Mouse (Mus musculus) MEL (cell line): ENCODE data around the gene Il17ra.

ENCODE experiments used
- CTCF ChIP-seq, 3 experiments: IDR thresholded peaks in 2 of 3; conservative IDR thresholded peaks in 1 of 3; 2 replicates each; pipeline ENCODE4 v1.5.1; 2011 to 2012; ENCODE audit warnings: low read length in 3 of 3, low read depth in 2 of 3, mild to moderate bottlenecking in 2 of 3, improper control_type of control experiment in 1 of 3, inconsistent platforms in 1 of 3, mixed read lengths in 1 of 3, moderate library complexity in 1 of 3; ENCODE audit not compliant: control insufficient read depth in 1 of 3, insufficient read depth in 1 of 3, poor library complexity in 1 of 3, severe bottlenecking in 1 of 3
- EP300 ChIP-seq, 2 experiments: IDR thresholded peaks; 2 replicates each; pipeline ENCODE4 v1.6.1; 2011; ENCODE audit warnings: improper control_type of control experiment in 2 of 2, low read length in 2 of 2, low read depth in 1 of 2, mild to moderate bottlenecking in 1 of 2
- GABPA ChIP-seq: IDR thresholded peaks from 2 replicates; pipeline ENCODE4 v1.6.1; 2012; ENCODE audit warnings: low read depth, mild to moderate bottlenecking, inconsistent platforms, low read length, improper control_type of control experiment, moderate library complexity
- GATA1 ChIP-seq: IDR thresholded peaks from 2 replicates; pipeline ENCODE4 v1.6.1; 2011; ENCODE audit warnings: low read depth, low read length, improper control_type of control experiment
- HCFC1 ChIP-seq: IDR thresholded peaks from 2 replicates; pipeline ENCODE4 v1.6.1; 2012; ENCODE audit warnings: low read depth, mild to moderate bottlenecking, inconsistent platforms, low read length, improper control_type of control experiment, moderate library complexity
- MAZ ChIP-seq: IDR thresholded peaks from 2 replicates; pipeline ENCODE4 v1.6.1; 2012; ENCODE audit warnings: low read depth, mild to moderate bottlenecking, inconsistent platforms, low read length, improper control_type of control experiment
- MXI1 ChIP-seq: IDR thresholded peaks from 2 replicates; pipeline ENCODE4 v1.6.1; 2011; ENCODE audit warnings: mild to moderate bottlenecking, low read depth, low read length, improper control_type of control experiment
- POLR2A ChIP-seq, 2 experiments: IDR thresholded peaks; 2 replicates each; pipeline ENCODE4 v1.6.1; 2011 to 2012; ENCODE audit warnings: low read length in 2 of 2, mild to moderate bottlenecking in 2 of 2, control low read depth in 1 of 2, improper control_type of control experiment in 1 of 2, low read depth in 1 of 2, moderate library complexity in 1 of 2; ENCODE audit not compliant: control insufficient read depth in 1 of 2, insufficient read depth in 1 of 2, poor library complexity in 1 of 2
- TAL1 ChIP-seq: IDR thresholded peaks from 2 replicates; pipeline ENCODE4 v1.6.1; 2012; ENCODE audit warnings: mild to moderate bottlenecking, inconsistent platforms, low read length, moderate library complexity, mixed read lengths
- TCF12 ChIP-seq: IDR thresholded peaks from 2 replicates; pipeline ENCODE4 v1.6.1; 2014; ENCODE audit warnings: low read depth, mild to moderate bottlenecking, inconsistent platforms, low read length, improper control_type of control experiment, moderate library complexity
- ZC3H11A ChIP-seq: IDR thresholded peaks from 2 replicates; pipeline ENCODE4 v1.6.1; 2012; ENCODE audit warnings: low read depth, mild to moderate bottlenecking, inconsistent platforms, low read length, improper control_type of control experiment
- ZKSCAN1 ChIP-seq: IDR thresholded peaks from 2 replicates; pipeline ENCODE4 v1.6.1; 2012; ENCODE audit warnings: low read depth, mild to moderate bottlenecking, inconsistent platforms, low read length, improper control_type of control experiment, moderate library complexity

DNA sequence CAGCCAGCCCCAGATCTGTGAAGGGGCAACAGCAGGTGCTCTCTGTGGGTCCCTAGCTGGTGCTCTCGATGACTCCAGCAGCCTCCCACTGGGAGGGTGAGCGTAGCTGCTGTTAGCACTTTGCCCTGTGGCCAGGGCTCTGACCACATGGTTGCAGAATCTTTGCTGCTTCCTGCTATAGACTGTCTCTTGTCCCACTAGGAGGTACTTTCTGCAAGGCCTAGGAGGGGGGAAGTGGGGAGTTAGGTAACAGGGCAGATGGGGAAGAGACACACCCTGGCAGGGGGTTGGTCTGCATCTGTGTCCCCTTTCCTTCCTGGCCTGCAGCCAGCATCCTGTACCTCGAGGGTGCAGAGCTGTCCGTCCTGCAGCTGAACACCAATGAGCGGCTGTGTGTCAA lies 10.4 kb downstream of the Il17ra start:
- TF ChIP-seq CTCF (IDR thresholded peaks at IDR 0.05 in 2 of 3, conservative IDR thresholded peaks at IDR 0.05 in 1 of 3; ENCODE audit: control insufficient read depth in 1 of 3, insufficient read depth in 1 of 3, low read depth in 2 of 3, low read length in 3 of 3, poor library complexity in 1 of 3, severe bottlenecking in 1 of 3) = no peak
- no peak for TF ChIP-seq POLR2A (IDR thresholded peaks at IDR 0.05; ENCODE audit: control insufficient read depth in 1 of 2, insufficient read depth in 1 of 2, low read depth in 1 of 2, low read length in 2 of 2, poor library complexity in 1 of 2)
- TF ChIP-seq TAL1 = no peak
- no peak for TF ChIP-seq TCF12
- no peak for TF ChIP-seq MXI1
- no peak for TF ChIP-seq ZC3H11A
- no peak for TF ChIP-seq HCFC1
- TF ChIP-seq MAZ = no peak
- TF ChIP-seq GATA1 = no peak
- no peak for TF ChIP-seq ZKSCAN1
- TF ChIP-seq GABPA = no peak
- no peak for TF ChIP-seq EP300 (IDR thresholded peaks at IDR 0.05; ENCODE audit: low read depth in 1 of 2, low read length in 2 of 2)
